Mouse (Mus musculus): ENCODE data around the gene Trim2. TPM values are rescaled to one million over a fixed set of nuclear protein-coding genes. Genes with fewer than 3 reads are reported as not detected.
A peak's percentile ranks its signal among the peaks of the same experiment; 100 is the strongest.

The Trim2 gene
- total RNA-seq, 2 experiments from 2014 or later: 8.6 to 11.9 TPM

GRCm38 (mm10) chr3:84254520-84254878, 52.2 kb downstream of the Trim2 start:
- DNase-seq: no peak

GRCm38 (mm10) chr3:84253655-84254519, 52.8 kb downstream of the Trim2 start:
- no peak for DNase-seq

DNA sequence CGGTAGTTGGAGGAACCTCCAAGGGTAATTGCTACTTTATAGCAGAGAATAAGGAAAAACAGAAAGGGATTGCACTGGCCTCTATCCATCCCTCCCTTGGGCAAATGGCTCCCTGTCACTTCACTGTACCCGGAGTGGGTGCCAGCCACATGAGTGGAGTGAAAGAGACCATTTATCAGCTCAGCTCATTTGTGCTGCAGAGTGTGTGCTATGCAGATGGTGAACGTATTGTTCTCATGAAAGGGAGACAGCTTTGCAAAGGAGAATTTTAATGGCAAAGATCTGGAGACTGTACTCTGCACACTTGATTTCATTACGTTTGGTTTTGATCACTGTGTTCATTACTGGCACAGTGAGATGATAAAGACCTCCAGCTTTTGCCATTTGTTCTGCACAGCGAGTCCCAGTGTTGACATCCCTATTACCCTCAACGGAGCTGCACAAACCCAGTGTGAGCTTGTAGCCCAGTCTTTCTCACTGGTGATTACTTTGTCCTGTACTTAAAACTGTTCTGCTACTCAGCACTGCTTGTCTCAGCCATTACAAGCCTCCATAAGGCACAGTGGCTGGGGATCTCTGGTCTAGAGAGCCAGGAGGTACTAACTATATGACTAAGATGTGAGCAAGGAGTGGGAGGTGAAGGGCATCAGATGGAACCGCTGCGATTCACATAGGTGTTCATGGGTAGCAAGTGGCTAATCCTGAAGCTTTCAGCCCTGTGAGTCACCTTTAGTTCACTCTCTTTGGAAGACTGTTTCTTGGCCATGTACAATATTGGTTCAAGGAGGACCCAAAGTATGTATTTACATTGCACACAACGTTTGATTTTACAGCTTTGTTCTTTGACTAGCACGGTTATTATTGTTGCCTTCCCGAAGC, 53.7 kb downstream of the Trim2 start:
- DNase-seq: no peak

GRCm38 (mm10) chr3:84251721-84252120, 55.0 kb downstream of the Trim2 start:
- DNase-seq: no peak

- no peak for DNase-seq
Measured at GRCm38 (mm10) chr3:84250275-84250674, 56.4 kb downstream of the Trim2 start.

DNA sequence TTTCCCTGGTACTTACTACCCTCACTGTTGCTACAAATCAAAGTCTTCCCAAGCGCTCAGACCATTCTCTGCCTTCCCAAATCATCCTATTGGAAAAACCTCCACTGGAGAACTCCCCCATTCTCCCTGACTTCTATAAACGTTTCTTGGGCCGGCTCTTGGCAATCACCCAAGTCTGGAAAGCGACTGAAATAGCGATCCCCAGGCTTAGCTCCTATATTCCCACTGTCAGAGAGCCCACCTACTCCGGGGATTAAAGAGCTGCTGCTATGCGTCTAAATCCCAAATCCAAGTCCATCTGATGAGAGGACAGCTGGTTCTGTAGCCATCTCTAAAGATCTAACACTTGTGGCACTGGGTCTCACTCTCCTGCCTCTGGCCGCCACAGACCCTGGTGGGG, 58.9 kb downstream of the Trim2 start:
- DNase-seq: no peak

- DNase-seq: no peak
Measured at GRCm38 (mm10) chr3:84246421-84246861, 60.2 kb downstream of the Trim2 start.

GRCm38 (mm10) chr3:84243116-84243515, 63.6 kb downstream of the Trim2 start:
- DNase-seq: no peak

- DNase-seq: no peak
Measured at GRCm38 (mm10) chr3:84242497-84242896, 64.2 kb downstream of the Trim2 start.

GRCm38 (mm10) chr3:84241098-84241497, 65.6 kb downstream of the Trim2 start:
- DNase-seq: no peak

DNA sequence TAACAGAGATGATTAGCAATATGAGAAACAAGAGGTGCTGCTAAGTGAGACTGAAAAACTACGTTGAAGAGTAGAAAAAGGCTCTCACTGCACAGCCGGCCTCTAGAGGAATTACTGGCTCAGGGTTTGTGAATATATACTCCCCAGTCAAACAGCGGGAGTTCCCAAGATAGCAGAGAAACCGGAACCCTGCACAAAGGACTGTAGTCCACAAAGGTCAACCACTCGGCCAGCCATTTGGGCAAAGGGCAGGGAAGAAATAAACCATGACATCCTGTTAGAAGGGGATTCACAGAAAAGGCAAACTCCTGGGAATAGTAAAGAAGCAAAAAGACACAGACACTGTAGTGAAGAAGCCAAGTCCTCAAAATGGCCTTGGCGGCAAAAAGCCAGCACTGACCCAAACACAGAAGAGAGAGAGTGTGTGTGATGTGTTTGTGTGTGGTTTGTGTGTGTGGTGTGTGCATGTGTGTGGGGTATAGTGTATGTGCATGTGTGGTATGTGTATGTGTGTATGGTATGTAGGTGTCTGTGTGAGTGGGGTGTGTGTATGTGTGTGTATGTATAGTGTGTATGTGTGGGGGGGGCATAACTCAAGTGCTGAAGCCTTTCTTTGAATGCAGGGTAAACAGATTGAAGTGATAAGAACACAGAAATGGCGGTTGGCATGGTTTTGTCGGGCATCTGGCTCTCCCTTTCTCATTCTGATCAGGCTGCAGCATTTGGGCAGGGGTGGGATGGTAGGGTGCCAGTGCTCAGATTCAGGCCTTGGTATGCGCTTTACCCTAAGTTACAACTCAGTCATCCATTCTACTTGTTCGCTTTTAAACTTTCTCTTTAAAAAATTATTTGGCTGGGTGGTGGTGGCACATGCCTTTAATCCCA, 71.0 kb downstream of the Trim2 start:
- no peak for DNase-seq

- no peak for DNase-seq
Measured at GRCm38 (mm10) chr3:84234562-84234961, 72.1 kb downstream of the Trim2 start.

GRCm38 (mm10) chr3:84233663-84234415, 72.8 kb downstream of the Trim2 start:
- DNase-seq: no peak

GRCm38 (mm10) chr3:84232312-84232711, 74.4 kb downstream of the Trim2 start:
- DNase-seq: no peak

- DNase-seq: peak; percentile 23
Measured at GRCm38 (mm10) chr3:84230988-84231387, 75.7 kb downstream of the Trim2 start.

GRCm38 (mm10) chr3:84228911-84229310, 77.8 kb downstream of the Trim2 start:
- DNase-seq: peak; percentile 43

GRCm38 (mm10) chr3:84228203-84228870, 78.3 kb downstream of the Trim2 start:
- DNase-seq: peak; percentile 67

GRCm38 (mm10) chr3:84227628-84228027, 79.0 kb downstream of the Trim2 start:
- no peak for DNase-seq

DNA sequence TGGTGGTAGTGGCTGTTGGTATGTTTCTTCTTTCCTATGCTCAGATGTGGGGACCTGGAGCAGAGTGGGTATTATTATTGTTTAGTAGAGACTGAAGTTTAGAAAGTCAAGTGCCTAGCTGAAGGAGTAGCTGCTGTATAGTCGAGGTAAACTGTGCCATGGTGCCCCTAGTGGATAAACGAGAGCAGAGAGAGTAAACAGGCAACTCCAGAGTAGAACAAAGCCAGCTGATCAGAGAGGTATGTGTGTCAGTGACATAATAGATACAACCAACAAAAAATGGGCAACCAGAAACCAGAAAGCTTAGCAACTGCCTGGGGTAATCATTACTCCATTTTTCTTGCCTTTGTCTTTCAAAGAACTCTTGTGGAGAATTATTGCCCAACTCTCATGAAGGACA, 81.7 kb downstream of the Trim2 start:
- DNase-seq: no peak

GRCm38 (mm10) chr3:84220748-84221147, 85.9 kb downstream of the Trim2 start:
- DNase-seq: peak; percentile 52

DNA sequence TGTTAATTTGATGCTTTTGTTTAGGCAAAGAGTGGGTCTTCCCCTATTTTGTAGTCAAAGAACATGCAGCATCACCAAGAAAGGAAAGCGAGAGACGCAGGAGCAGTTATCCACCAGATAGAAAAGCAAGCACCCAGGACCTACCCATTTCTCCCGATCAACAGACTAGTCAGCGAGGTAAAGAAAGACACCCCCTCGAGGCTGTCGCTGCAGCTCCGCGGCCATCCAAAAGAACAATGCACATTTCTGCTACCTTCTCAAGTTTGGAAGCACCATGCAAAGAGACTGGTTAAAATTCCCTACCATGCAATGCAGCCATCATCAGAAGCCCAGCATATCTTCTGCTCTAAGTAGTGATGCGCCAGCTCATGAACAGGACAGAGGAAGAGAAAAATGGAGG, 86.4 kb downstream of the Trim2 start:
- DNase-seq: no peak

Measured in gastrocnemius, postnatal 10 days (tissue).